Mouse (Mus musculus) regulatory T cell (primary cell): ENCODE measurements around the gene Gbgt1.

Source experiments
- in situ Hi-C: fragments of 300-600 bp; cut with MboI, MseI; formaldehyde crosslinking; loops from one replicate; pipeline ENCODE4 v1.15.1; 2025; ENCODE audit warnings: high pct_unique_total_duplicates

Gene Gbgt1

DNA sequence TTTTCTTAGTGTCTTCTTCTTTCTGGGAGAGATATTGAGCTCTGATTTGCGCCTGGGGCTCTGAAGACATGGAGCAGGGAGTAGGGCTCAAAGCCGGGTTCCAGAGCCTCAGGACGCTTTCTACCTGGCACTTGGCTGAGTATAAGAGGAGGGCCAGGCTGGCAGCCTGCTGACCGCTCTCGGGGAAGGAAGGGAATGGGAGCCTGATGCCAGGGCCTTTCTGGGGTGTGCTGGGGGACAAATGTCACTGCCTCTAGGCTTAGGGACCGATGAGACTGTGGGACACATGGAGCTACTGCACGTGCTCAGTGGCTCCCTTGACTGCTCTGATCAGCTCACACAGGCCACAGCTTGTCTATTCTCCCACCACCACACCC lies 31.7 kb downstream of the Gbgt1 start:
- in situ Hi-C loops = no loop called here

DNA sequence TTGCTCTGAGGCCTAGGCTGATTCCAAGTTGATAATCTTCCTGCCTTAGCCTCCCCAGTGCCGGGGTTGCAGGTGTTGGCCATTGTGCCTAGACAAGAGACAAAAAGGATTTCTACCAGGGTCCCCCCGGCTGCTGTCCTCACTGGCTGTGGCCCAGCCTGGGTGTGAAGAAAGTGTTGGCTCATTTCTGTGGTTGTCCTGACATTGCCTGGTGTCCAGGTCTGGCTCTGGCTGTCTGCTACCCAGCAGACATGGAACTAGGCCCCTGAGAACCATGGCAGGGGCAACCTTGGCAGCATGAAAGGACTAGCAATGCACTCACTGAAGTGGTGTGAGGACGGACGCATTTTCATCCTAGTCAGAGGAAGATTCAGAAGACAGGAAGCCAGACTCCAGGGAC lies 33.2 kb downstream of the Gbgt1 start:
- in situ Hi-C loops = no loop called here

DNA sequence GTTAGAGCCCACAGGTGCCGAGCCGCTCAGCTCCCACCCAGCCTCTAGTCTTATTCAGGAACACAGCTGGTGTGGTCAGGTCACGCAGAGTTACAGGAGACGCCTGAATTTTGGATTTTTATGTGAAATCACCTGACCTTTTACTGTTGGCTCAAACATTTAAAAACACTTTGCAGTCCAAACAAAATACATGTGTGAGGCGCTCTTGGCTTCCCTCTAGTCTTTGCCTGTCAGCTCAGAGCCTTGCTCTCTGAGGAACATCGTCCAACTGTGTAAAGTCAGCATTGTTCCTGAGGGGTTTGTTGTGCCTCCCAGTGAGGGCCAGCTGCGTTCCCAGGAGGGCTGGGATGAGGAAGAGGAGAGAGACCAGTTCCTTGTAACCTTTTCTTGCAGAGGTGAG lies 33.6 kb downstream of the Gbgt1 start:
- in situ Hi-C loops = no loop called here

DNA sequence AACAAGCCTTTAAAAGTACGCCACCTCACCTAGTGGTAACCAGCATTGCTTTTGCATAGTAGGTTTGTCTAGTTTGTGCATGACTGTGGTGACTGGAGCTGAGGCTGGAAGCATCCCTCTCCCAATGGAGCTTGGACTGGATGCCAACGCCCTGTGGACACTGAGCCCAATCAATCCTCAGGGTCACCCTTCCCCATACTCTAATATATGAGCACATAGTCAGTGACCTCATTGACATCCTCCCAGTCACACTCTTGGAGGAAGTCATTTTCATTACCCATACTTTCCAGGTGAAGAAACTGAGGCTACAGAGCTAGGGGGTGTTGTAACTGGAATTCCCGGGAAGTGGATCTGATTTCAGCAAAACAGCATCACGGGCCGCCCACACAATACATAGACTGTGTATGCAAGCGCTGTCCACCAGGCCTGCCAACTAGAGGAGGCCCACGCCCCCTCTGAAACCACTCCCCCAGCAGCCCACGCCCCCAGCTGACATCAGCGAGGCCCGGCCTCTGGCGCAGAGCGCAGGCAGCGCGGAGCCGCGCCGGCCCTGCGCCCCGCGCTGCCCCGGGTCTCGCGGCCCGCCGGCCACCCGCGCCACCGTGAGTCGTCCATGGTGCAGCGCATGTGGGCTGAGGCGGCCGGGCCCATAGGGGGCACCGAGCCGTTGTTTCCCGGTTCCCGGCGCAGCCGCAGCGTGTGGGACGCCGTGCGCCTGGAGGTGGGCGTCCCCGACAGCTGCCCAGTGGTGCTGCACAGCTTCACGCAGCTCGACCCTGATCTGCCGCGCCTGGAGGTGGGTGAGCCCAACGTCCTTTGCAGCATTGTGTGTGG lies 36.5 kb downstream of the Gbgt1 start:
- in situ Hi-C loops = no loop called here

DNA sequence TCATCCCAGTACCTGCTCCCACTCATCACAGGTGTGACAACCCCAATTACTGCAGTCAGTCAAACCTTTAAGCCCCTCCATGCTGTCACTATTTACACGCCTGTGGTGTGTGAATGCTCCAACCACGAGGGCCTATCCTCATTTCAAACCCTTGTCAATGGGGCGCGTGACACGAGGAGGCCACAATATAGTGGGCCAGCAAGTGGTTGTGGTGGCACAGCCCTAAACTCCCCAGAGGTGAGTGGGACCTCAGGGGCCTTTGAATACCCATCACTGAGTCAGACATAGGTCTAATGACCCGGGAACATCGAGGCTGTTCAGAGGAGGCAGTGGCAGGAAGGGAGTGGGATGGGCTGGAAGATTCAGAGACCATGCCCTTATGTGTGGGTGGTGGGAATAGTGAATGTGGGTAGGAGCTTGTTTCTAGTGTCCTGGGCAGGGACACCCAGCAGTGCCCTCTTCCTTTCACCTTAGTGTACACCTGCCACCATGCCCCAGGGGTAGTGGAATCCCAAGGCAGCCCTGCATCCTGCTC lies 37.3 kb downstream of the Gbgt1 start:
- in situ Hi-C loops = no loop called here

DNA sequence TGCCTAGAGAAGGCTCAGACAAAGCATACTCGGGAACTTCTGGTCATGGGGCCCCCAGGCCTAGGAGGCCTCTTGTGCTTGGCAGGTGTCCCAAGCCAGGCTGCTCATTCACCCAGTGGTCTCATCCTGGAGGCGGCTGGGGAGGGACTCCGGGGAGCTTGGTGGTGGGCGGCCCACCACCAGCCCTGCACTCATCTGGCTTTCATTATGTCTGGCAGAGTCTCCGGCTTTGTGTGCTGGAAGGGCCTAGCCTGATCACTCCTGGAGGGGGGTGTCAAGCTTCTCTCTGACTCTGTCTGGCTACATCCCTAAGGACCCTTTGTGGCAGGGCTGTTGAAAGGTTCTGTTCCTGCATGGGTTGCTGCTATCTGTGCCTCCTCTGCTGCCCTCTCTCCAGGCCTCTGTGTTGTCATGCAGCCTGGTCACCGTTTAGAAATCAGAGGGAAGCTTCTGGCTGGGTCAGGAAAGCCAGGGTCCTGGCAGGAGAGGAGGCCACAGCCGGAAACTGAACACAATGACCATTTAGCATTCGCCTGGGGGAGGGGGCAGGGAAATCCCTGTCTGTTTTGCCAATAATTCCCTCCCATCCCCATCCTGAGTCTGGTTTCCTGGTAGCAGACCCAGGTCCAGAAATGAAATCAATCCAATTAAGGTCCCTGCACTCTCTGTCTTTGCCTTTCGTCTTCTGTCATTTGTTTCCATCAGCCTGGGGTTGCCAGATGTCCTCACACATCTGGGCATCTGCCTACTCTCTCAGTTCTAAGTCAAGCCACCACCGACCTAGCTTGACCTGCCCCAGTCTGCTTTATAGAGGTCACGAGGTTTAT lies 38.0 kb downstream of the Gbgt1 start:
- in situ Hi-C loops = no loop called here

DNA sequence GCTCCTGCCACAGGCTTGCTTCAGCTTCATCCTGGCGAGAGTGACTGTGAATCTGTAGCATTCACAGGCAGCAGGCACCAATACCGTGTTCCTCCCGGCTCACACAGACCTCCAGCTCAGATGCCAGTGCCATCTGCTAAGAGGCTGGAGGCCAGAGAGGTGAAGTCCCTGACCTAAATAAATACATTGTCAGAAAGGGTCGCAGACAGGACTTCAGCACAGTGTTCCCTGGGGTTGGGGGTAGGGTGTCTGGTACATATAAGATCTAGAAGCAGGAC lies 38.5 kb downstream of the Gbgt1 start:
- in situ Hi-C loops = no loop called here

DNA sequence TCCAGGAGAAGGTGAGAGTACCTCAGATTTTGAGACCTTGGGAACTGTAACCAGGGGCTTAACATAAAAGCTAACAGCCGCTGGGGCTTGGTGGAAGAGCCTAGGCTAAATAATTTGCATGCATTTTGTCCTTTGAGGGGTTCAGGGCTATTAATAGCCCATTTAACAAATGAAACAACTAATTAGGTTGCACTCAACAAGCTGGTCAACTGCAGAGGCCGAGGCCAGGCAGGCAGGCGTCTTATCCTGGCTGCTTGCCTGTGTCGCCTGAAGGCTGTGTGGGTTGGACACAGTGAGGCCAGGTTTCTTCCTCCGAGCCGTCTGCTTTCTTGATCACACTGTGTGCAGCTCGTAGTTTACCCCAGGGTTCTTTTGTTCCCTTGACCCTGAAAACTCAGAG lies 39.0 kb downstream of the Gbgt1 start:
- in situ Hi-C loops = no loop called here

DNA sequence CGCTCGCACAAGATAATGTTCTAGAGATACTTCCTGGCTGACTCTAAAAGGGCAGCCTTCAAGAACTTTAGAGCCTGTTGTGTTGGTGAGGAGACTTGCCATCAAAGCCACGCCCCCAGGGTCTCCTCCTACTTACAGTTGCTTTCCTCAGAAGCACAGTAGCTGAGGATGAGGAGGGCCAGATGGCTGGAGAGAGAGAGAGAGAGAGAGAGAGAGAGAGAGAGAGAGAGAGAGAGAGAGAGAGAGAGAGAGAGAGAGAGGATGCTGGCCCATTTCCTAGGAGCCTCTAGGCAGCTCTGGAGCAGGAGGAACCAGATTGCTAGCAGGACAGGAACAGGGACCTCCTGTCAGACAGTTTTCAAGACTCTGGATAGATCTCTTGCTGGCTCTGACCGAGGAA lies 39.5 kb downstream of the Gbgt1 start:
- in situ Hi-C loops = no loop called here

DNA sequence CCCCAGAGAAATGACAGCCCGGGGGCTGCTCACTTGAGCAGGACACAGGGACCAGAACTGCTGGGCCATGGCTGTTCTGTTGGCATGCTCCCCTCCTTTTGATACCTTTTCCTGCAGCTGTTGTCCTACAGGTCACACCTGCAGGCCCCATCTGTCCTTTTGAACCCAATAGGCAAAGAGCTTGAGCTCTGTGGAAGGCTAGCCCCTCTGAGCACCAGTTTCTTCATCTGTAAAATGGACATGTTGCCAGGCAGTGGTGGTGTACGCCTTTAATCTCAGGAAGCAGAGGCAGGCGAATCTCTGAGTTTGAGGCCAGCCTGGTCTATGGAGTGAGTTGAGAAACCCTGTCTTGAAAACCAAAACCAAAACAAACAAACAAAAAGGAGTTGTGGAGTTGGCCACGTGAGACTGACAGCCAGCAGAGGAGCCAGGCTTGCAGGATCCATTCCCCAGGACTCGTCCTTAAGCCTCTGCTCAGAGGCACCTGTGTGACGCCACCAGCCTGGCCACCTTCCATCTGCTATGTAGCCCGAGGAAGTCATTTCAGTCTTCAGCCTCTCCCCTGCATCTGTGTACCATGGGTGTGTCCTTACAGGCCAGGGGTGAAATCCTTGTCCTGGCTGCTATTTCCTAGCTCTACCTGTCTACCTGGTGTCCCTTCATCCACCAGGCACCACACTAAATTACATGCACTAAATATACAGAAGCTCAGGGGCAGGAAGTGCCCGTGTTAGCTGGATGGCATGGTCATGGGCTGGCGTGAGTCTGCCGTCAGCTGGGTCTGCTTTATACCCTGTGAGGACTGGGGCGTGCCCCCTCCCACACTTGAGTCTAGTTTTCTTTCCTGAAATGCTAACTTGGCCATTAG lies 40.3 kb downstream of the Gbgt1 start:
- in situ Hi-C loops = no loop called here

DNA sequence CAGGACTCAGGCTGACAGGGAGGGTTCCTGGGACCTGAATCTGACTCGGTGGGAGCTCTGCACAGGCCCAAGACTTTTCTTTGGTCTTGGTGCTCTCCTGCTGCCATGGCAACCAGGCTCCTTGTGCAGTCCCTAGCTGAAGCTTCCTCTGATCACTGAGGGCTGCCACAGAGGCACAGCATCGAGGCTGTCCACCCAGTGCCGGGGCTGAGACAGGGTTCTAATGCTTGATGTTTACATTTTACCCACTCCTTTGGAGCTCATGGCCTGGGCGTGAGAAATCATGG lies 40.9 kb downstream of the Gbgt1 start:
- in situ Hi-C loops = no loop called here

DNA sequence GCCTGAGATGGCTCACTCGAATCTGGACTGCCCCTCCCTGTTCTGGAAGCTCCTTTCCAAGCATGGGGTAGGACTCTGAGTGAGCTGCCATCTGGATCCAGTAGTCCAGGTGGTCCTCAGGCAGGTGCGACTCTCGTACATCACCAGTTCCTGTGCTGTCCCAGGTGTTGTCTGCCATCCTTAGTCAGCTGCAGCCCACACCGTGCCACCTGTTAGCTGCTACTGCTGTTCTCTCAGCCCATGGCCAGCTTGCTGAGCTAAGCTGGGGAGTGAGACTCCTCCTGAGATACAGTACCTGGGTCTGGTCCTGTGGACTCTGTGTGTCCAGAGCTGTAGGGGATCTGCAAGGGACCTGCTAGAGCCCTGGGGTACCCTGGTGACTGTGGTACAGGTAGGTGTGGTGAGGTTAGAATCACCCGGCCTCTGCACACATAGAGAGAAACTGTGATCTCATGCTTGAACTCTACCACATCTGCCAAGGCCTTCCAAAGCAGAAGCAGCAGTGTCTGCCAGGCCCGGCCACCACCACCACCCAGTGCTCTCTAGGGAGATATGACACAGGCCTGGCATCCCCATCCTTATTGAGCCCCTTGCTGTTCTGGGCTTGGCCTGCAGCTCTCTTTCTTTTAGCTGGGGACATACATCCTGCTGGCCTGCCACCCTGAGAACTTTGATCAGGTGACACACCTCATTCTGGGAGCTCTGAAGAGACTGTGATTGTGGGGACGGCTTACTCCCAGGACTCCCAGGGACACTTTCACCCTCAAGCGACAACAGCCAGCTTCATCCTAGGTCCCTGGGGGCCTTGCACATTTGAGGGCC lies 41.5 kb downstream of the Gbgt1 start:
- in situ Hi-C loops = no loop called here

DNA sequence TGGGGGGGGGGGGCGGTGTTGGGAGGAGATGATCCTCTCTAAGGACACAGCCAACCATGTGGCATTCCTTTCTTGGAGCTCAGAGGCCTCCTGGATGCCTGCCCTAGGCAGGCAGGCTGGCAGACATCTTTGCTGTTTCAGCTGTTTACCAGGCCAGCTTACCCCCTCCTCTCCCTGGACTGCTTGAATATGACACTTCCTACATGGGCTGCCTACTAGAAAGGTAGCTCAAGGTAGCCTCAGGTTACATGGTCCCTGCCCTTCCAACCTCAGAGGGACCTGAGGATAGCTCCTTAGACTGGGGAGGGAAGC lies 42.1 kb downstream of the Gbgt1 start:
- in situ Hi-C loops = no loop called here

DNA sequence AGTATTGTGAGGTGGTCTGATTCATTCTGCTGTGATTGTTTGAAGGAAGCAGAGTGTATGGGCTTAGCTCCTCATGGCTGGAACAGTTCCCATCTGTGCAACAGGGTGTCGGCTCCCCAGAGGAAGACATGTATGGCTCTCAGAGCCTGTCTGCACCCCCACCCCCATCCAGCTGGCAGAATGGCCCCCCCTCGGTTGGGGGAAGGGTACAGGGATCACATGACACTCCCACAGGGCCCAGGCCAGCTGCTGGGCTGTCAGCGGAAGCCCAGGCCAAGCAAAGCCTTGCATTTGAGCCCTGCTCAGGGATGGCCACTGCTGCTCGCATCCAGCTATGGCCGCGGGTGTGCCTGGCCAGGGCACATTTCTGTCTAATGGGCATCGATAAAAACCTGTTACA lies 42.5 kb downstream of the Gbgt1 start:
- in situ Hi-C loops = no loop called here

DNA sequence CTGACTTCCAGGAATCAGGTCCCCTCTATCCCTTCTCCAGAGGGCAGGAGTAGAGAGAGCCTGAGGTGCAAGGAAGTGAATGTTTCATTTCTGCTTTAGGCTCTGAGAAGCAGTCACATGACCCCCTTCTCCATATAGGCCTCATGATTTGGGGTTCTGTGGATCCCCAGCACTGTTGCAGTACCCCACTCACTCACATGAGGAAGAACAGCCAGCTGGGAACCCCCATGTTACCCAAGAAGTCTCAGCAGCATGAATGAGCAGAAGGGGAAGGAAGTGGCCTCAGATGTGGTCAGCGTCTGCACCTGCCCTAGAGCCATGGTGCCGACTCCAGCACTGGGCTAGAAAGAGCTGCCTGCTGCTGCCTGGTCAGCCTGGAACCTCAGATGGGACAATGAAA lies 43.3 kb downstream of the Gbgt1 start:
- in situ Hi-C loops = no loop called here

DNA sequence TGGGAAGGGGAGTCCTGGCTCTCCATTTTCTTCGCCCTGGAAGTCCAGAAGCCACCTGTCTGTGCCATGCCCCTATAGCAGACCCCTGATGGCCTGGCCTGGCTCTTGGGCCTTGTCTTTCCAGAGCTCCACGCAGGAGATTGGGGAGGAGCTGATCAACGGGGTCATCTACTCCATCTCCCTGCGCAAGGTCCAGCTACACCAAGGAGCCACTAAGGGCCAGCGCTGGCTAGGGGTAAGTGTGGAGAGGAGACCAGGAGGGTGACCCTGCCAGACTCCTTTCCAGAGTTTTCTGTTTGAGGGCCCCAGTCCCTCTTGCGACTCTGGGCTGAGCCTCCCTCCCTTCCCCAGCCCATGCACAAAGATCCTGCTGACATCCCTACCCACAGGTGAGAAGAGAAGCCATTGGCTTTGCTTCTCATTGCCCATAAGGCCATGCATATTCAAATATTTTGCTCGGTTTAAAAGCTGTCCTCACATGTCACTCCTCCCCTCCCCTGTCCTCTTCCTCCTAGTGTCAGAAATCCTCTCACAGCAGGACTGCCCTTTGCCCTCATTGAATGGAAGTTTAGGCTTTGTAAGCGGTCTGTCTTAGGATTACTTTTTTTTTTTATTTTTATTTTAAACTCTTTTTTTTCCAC lies 44.0 kb downstream of the Gbgt1 start:
- in situ Hi-C loops = no loop called here

DNA sequence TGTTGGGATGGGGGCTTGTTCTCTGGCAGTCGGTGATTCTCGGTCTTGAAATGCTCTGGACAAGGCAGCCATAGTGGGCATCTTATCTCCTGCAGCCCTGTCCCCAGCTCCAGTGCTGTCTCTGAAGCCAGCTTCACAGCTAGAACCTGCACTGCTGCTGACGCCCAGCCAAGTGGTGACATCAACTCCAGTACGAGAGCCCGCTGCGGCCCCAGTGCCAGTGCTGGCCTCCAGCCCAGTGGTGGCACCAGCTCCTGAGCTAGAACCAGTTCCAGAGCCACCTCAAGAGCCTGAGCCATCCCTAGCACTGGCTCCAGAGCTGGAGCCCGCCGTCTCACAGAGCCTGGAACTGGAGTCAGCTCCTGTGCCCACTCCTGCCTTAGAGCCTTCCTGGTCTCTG lies 47.2 kb downstream of the Gbgt1 start:
- in situ Hi-C loops = no loop called here

DNA sequence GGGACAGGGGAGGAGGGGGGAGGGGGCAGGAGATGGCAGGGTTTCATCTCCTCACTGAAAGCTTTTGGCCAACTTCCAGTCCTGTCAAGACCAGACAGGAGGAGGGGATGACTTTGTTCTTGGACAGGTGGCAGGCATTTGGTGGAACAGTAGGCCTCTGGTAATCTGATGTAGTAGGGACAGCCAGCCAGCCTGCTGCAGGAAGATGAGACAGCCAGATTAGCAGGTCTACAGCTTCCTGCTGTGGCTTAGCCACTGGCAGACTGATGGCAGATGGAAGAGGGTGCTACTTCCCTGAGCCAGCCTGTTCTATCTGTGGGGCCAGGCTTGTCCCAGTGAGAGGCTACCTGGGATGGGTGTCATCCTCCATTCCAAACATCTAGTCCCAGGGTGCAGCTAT lies 49.3 kb downstream of the Gbgt1 start:
- in situ Hi-C loops = no loop called here

DNA sequence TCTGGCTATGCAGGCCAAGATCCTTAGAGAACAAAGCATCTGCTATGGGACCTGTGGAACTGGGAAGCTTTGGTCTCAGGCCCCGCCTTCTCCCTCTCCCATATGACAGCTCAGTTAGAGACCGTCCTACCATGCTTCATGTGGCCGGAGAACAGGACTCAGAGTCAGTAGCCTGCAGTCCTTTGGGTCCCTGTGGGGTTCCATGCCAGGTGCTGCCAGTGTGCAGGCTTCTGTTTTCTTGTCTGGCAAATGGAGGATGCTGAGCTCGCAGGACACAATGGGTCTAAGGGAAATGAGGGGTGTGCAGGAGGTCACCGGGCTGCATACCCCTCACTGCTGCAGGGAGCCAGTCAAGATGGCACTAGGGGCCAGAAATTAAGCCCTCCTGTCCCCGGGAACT lies 49.9 kb downstream of the Gbgt1 start:
- in situ Hi-C loops = no loop called here

DNA sequence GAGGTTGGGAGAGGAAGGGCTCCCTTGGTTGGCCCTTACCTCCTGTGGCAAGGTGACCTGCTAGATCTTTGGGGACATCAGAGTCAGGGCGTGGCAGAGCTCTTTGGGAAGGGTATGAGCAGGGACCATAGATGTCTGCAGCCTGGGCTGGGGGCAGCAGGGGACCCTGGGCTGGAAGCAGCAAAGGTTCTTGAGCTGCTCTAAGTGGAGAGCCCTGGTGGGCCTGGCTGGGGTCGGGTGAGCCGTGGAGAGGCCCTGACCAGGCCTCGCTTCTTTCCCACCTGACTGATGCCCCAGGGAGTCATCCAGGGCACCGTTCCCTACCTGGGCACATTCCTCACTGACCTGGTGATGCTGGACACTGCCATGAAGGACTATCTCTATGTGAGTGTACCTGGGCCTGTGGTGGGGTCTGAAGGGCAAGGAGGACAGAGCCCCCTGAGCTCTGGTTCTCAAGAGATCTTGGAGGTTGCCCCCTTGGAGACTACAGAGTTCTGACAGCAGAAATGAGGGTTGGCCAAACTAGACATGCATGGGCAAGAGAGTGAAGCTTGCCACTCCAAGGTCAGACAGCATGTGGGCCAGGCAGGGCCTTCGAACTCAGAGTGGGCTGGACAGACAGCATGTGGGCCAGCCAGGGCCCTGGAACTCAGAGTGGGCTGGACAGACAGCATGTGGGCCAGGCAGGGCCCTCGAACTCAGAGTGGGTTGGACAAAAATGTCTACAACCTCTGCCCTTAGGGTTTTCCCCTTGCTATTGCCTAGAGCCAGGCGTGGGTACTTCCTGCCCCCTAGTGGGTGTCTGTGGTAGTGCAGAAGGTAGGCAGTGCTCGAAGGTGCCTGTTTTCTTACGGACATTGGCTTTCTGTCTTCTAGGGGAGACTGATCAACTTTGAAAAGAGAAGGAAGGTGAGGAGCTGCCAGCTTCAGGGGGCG lies 50.8 kb downstream of the Gbgt1 start:
- in situ Hi-C loops = no loop called here
